In the genomic region with DNA sequence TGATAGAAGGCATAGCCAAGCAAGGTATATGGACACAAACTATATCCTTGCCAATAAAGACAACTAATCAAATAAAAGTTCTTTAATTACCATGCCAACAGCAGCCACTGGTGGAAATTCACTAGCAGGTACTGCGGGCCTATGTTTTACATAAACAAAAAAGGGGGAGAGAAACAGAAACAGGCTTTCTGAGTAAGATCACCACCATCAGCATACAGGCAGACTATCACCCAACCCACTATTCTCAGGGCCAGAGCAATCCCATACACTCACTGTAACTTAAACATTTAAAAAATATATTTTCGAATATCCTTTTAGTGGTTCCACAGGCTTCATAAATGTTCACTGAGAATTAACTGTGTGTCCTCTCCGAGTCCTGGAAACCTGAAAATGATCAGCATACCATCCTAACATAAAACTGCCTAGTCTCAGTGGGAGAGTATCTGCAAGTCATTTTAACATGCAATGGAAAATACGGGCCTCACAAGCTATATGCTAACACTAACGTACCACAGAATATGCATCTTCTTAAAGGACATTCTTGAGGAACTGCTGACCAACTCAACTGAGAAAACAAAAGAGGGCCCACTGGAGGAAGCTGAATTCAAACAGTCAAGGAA, we compare ENCODE assay signal across 20 mouse cellular contexts. TPM values are rescaled to one million over a fixed set of nuclear protein-coding genes. Genes with fewer than 3 reads are reported as not detected.
DNase-seq lines count a peak whose midpoint lies in the region; ATAC-seq and TF ChIP-seq lines count a peak whose summit lies in the region.
"Had no signal": no experiment of that assay in that cellular context is flagged by ENCODE, and none has a peak within 500 bp of the region (broad histone marks: within the 10 kb centered on the region; RNA-seq: fewer than 3 reads in every experiment).

No protein-coding gene starts in this region.

- in situ Hi-C loops in CH12.LX (cut with MboI; ENCODE audit: low pct_ligation_motif_present, low pct_unique_long_range_greater_than_20kb, low sequenced_read_pairs) = no loop called here

- H3K9me3 ChIP-seq in heart, embryonic 12.5 days (replicated peaks) = no peaks in the 10 kb centered on the region
- H3K9me3 ChIP-seq in CH12.LX (replicated peaks; ENCODE audit: low read length) = no peaks in the 10 kb centered on the region

- intact Hi-C loops in left cerebral cortex, postnatal 36 days (cut with DNase I) = no loop called here

- H3K36me3 ChIP-seq in heart, embryonic 12.5 days = no peaks in the 10 kb centered on the region
- H3K36me3 ChIP-seq in CH12.LX (replicated peaks in 1 of 2; ENCODE audit: control insufficient read depth in 1 of 2, insufficient read depth in 1 of 2, low read length in 1 of 2) = no peaks in the 10 kb centered on the region
- H3K36me3 ChIP-seq: G1E had no signal

- peaks cover 8% of the 10 kb centered on the region; the same call in 1 of the 2 replicates for H3K4me1 ChIP-seq in heart, embryonic 12.5 days (replicated peaks)
- peaks cover 28 to 69% of the 10 kb centered on the region in 2 experiments for H3K4me1 ChIP-seq in CH12.LX (ENCODE audit: control insufficient read depth in 1 of 2, insufficient read depth in 2 of 2)

- ATAC-seq in heart, embryonic 12.5 days (ENCODE audit: insufficient number of reproducible peaks, low FRiP score) = no peak
- ATAC-seq: activated CD4-positive, CD25-positive, alpha-beta regulatory T cell, adult 4 months; CD4-positive, CD25-positive, alpha-beta regulatory T cell, adult 4 months; Patski had no signal

- peak; percentile 78 for TF ChIP-seq EP300 in CH12.LX (IDR thresholded peaks at IDR 0.05; ENCODE audit: low read length)

- dilution Hi-C loops in CH12.LX (cut with MboI; ENCODE audit: extremely low pct_ligation_motif_present, extremely low pct_unique_long_range_greater_than_20kb, low sequenced_read_pairs) = no loop called here

- no peak overlapping the region for H3K4me3 ChIP-seq in heart, embryonic 12.5 days
- peak overlapping the region in 1 of 3 experiments; percentile 6 for H3K4me3 ChIP-seq in CH12.LX (replicated peaks in 1 of 3; ENCODE audit: low read depth in 2 of 3, low read length in 2 of 3, poor library complexity in 1 of 3)

- no peak overlapping the region for H3K4me2 ChIP-seq in heart, embryonic 12.5 days
- peak overlapping the region; percentile 80 for H3K4me2 ChIP-seq in CH12.LX (ENCODE audit: insufficient read depth, low read depth, poor library complexity, severe bottlenecking)

- peak; percentile 13 for DNase-seq in heart, adult 11 months
- DNase-seq in CH12.LX (ENCODE audit: extremely low read depth) = peak; percentile 54
- no peak for DNase-seq in left cerebral cortex, postnatal 36 days (ENCODE audit: low spot score in 2 of 2)
- DNase-seq: adrenal gland, adult 2 months; adrenal gland, adult 8-10 months; adrenal gland, postnatal 10 days; adrenal gland, postnatal 14 days; adrenal gland, postnatal 25 days; adrenal gland, postnatal 36 days; B cell, adult 2 months; cerebellum, adult 11 months; cerebellum, adult 11-12 months; cerebellum, adult 18-20 months; cerebellum, adult 2 months had no signal

- TF ChIP-seq CTCF in CH12.LX (conservative IDR thresholded peaks at IDR 0.05 in 1 of 2, IDR thresholded peaks at IDR 0.05 in 1 of 2; ENCODE audit: low read depth in 2 of 2, low read length in 2 of 2) = no peak

- no peaks in the 10 kb centered on the region for H3K27me3 ChIP-seq in heart, embryonic 12.5 days (replicated peaks)
- no peaks in the 10 kb centered on the region for H3K27me3 ChIP-seq in CH12.LX (replicated peaks)
- H3K27me3 ChIP-seq: Patski had no signal

- no peak for TF ChIP-seq RAD21 in CH12.LX (IDR thresholded peaks at IDR 0.05; ENCODE audit: low read depth, low read length)

- 80% methylated on average over 5 of the region's 5 CpGs for WGBS in heart, embryonic 12.5 days

- TF ChIP-seq POLR2A in CH12.LX (IDR thresholded peaks at IDR 0.05; ENCODE audit: low read depth, low read length) = no peak

- H3K27ac ChIP-seq in heart, embryonic 12.5 days (ENCODE audit: poor library complexity, severe bottlenecking) = no peak overlapping the region
- peak overlapping the region; percentile 94 for H3K27ac ChIP-seq in CH12.LX (ENCODE audit: insufficient read depth, low read depth)

- H3K9ac ChIP-seq in heart, embryonic 12.5 days = no peak overlapping the region
- H3K9ac ChIP-seq in CH12.LX (ENCODE audit: insufficient read depth, low read depth) = peak overlapping the region; percentile 81

- no peaks in the 10 kb centered on the region for H3K79me2 ChIP-seq in CH12.LX (replicated peaks; ENCODE audit: control insufficient read depth, extremely low read depth, insufficient read depth, poor library complexity, severe bottlenecking)

TF ChIP-seq in CH12.LX, 34 proteins besides CTCF, POLR2A, EP300 and RAD21:
- TF ChIP-seq TBP (conservative IDR thresholded peaks at IDR 0.05; ENCODE audit: low read depth, low read length) (peak; percentile 60), HCFC1 (IDR thresholded peaks at IDR 0.05; ENCODE audit: low read depth, low read length) (no peak), POLR2AphosphoS2 (IDR thresholded peaks at IDR 0.05; ENCODE audit: low read depth, low read length) (no peak), ETS1 (conservative IDR thresholded peaks at IDR 0.05; ENCODE audit: low read depth, low read length) (no peak), KAT2A (IDR thresholded peaks at IDR 0.05; ENCODE audit: insufficient replicate concordance, low read length) (no peak), PAX5 (IDR thresholded peaks at IDR 0.05; ENCODE audit: low read length) (no peak), IRF4 (IDR thresholded peaks at IDR 0.05; ENCODE audit: low read depth, low read length) (peak; percentile 67), BHLHE40 (IDR thresholded peaks at IDR 0.05; ENCODE audit: low read depth, low read length) (peak; percentile 40), SIN3A (IDR thresholded peaks at IDR 0.05; ENCODE audit: low read length) (no peak), USF2 (conservative IDR thresholded peaks at IDR 0.05; ENCODE audit: low read depth, low read length) (no peak), MAX (IDR thresholded peaks at IDR 0.05; ENCODE audit: low read length) (no peak), GABPA (IDR thresholded peaks at IDR 0.05; ENCODE audit: insufficient replicate concordance, low read depth, low read length) (no peak), MEF2A (IDR thresholded peaks at IDR 0.05; ENCODE audit: borderline replicate concordance, low read depth, low read length) (no peak), RCOR1 (conservative IDR thresholded peaks at IDR 0.05; ENCODE audit: low read depth, low read length) (no peak), ZKSCAN1 (IDR thresholded peaks at IDR 0.05; ENCODE audit: borderline replicate concordance, low read depth, low read length) (no peak), JUN (IDR thresholded peaks at IDR 0.05; ENCODE audit: insufficient read depth, low read depth, low read length) (peak; percentile 25), ZC3H11A (IDR thresholded peaks at IDR 0.05; ENCODE audit: low read depth, low read length) (no peak), CHD2 (IDR thresholded peaks at IDR 0.05; ENCODE audit: low read length) (peak; percentile 54; the same call in 1 of the 2 replicates), NELFE (IDR thresholded peaks at IDR 0.05; ENCODE audit: low read depth, low read length) (no peak), TCF12 (IDR thresholded peaks at IDR 0.05; ENCODE audit: low read depth, low read length) (no peak), MXI1 (IDR thresholded peaks at IDR 0.05; ENCODE audit: low read depth, low read length) (no peak), MAZ (IDR thresholded peaks at IDR 0.05; ENCODE audit: low read depth, low read length) (no peak), JUND (conservative IDR thresholded peaks at IDR 0.05; ENCODE audit: low read depth, low read length) (peak; percentile 19; the same call in 1 of the 2 replicates), MYC (IDR thresholded peaks at IDR 0.05; ENCODE audit: low read depth, low read length) (no peak), MAFK (IDR thresholded peaks at IDR 0.05; ENCODE audit: insufficient replicate concordance, low read length) (no peak)

RNA-seq across cellular contexts. Expression of a gene that starts 54.5 kb away (rescaled TPM):
- polyA plus RNA-seq in heart, embryonic 12.5 days (2016; fragmentation: Nextera tagmentation; extraction: Ambion mirVana) = 4.8 and 5.4 TPM in 2 replicates
- total RNA-seq in CH12.LX (2012; rRNA removed) (29.8 and 35.4 TPM in 2 replicates), CH12.LX (2014; rRNA removed) (21.8 and 23.5 TPM in 2 replicates)
- polyA plus RNA-seq in CH12.LX (2012; ENCODE audit: insufficient read length, low read depth) = 17.5 and 21.4 TPM in 2 replicates
- 10 to 100 TPM; 42.4 to 48.6 TPM for total RNA-seq in left cerebral cortex, postnatal 36 days (2021)
- total RNA-seq: MEL had no signal

Comparison
In these comparisons a context has a peak if more than half of its experiments do, and no peak if none do; other contexts are left out.
1. DNase-seq: peak in heart, adult 11 months (single experiment) and CH12.LX (single experiment); none in left cerebral cortex, postnatal 36 days (0 of 2).